Mouse (Mus musculus) adrenal gland, postnatal 10 days (tissue): Measurements from ENCODE around the gene Ccdc62. TPM values are rescaled to one million over a fixed set of nuclear protein-coding genes. Genes with fewer than 3 reads are reported as not detected.

Experiments used
- DNase-seq: peaks from one replicate; pipeline ENCODE4 v3.0.0; 2021; ENCODE audit warnings: mixed read lengths
- microRNA-seq: library from miRNA; unstranded; fragments of <30 nt; microRNA quantifications from one replicate; pipeline ENCODE4 v1.2.0, GENCODE M21; 2021
- total RNA-seq, 2 experiments: library from RNA; stranded (reverse); gene quantifications; 2 replicates each; pipeline ENCODE4 v1.2.3; 2021

The Ccdc62 gene
- total RNA-seq, 2 experiments from 2014 or later = 3.2 to 7.6 TPM

GRCm38 (mm10) chr5:124004356-124005150, 74.1 kb downstream of the Ccdc62 start:
- DNase-seq = peak; percentile 80

DNA sequence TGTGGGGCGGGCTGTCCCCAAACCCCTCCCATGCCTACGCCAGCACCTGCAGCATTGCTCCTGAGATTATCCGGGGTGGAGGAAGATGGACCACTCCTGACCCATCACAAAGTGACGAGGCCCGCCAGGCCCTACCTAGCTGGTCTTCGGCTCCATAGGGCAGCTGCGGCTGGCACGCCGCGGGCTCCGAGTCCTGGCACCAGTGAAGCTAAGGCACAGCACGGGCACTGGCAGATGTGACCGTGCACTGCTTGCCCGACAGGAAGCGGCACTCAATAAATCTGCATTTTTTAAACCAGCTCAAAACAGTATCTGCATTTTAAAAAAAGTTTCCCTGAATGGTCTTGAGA, 74.6 kb downstream of the Ccdc62 start:
- no peak for DNase-seq

- no peak for DNase-seq
These were observed 75.1 kb downstream of the Ccdc62 start for GRCm38 (mm10) chr5:124005591-124005990.

- DNase-seq = peak; percentile 45
These were observed 75.8 kb downstream of the Ccdc62 start for GRCm38 (mm10) chr5:124006082-124006873.

DNA sequence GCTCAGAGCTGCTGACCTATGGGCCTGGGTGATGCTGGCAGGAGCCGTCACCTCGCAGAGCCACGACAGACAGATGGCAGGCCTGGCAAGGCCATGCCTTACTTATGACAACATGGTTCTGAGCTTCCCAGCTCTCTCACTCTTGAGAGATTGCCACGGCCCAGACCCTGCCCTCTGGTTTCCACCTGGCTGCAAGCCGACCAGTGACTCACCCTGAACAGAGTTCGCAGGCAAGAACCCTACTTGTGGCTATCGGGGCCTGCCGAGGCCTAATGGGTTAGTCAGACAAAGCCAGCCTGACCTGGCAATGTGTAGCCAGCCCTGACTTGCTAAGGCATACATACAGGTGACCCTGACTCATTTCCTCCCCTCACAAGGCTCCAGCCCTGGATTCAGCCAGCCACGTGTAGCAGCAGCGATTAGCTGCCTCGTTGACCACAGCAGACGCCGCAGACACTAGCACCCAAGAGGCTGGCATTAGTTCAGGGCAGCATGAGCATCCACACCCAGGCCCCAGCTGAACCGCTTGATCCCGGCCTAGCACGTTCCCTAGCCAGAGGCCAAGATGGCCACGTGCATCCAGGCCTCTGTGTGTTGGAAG, 76.5 kb downstream of the Ccdc62 start:
- peak; percentile 91 for DNase-seq

DNA sequence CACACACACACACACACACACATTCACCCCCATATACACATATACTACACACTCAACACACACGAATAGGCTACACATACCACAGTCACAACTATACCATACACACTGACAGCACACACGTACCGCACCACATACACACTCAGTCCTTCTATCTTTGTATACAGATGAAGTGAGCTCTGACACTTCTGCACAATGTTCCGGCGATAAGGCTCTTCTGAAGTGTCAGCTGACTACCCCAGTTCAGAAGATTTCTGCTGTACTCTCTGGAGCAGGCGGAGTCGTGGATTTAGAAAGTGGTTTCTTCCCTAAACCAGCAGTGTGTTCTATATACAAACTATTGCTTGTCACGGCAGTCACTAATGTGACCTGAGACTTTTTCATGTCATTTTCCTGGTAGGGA, 79.6 kb downstream of the Ccdc62 start:
- DNase-seq = no peak

- DNase-seq = peak; percentile 80
These were observed 80.6 kb downstream of the Ccdc62 start for GRCm38 (mm10) chr5:124010910-124011655.

- DNase-seq = peak; percentile 30
These were observed 81.4 kb downstream of the Ccdc62 start for GRCm38 (mm10) chr5:124011927-124012326.

DNA sequence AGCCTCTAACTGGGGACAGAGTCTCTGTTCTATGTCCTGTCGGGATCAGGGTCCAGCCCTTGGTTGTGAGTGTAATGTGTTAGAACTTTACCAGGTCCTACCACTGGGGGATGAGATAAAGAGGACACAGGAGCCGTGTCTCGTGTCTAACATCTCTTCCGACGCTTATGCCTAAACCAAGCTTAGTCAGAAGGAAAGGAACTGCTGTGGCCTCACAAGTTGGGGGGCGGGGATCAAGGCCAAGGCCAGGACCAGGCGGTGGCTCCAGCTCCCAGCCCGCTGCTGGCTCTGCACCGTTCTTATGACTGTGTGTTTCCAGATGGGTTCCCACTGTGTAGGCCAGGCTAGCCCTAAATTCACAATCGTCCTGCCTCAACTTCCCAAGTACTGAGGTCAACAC, 82.4 kb downstream of the Ccdc62 start:
- peak; percentile 76 for DNase-seq

DNA sequence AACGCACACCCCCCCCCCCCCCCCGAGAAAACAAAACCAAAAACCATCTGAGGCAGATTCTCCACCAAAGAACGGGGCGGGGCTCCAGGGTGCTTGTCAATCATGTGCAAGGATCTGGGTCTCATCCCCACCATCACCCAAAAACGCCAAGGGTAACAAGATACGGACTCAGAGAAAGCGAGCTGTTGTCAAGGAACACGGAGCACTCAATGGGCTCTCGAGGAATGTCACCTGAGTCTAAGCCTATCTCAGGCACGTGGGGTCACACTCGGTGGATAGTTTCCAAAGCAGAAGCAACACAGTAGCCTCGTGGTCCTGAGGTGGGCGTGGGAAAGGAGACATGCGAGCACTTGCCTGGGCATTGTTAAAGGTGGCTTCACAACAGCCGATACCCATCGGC, 83.3 kb downstream of the Ccdc62 start:
- peak; percentile 9 for DNase-seq

- DNase-seq = peak; percentile 9
These were observed 83.7 kb downstream of the Ccdc62 start for GRCm38 (mm10) chr5:124014180-124014579.

- peak; percentile 68 for DNase-seq
These were observed 84.3 kb downstream of the Ccdc62 start for GRCm38 (mm10) chr5:124014791-124015251.

- DNase-seq = peak; percentile 13
These were observed 85.2 kb downstream of the Ccdc62 start for GRCm38 (mm10) chr5:124015727-124016126.

DNA sequence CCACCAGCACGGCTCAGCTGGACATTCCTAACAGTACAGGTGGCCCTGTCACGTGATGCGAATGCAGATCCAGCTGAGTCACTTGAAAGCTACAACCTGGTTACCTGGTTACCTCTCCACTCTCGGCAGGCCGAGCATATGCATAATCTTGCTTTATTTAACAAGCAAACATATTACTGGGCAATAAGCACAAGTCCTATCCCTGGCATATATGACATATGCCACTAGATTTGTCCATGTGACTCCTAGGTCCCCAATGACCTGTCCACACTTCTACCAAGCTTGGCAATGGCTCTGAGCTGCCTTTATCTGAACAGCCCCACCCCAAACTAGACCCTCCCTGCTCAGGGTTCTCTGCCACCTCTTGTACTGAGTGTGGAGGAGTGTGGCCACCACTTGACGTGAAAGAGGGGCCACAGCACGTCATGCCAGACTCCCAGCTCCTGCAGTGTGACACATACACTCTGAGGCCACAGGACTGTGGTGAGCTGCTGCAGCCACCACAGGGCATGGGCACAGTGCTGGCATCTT, 85.9 kb downstream of the Ccdc62 start:
- DNase-seq = peak; percentile 11

GRCm38 (mm10) chr5:124017941-124018340, 87.5 kb downstream of the Ccdc62 start:
- DNase-seq = peak; percentile 16

- DNase-seq = peak; percentile 13
These were observed 88.2 kb downstream of the Ccdc62 start for GRCm38 (mm10) chr5:124018651-124019050.

Small RNA genes lying within 50 kb of the gene (microRNA-seq; reads per million reads assigned to microRNA genes)
- gene Mir7032 = not detected

Other genes with a start within 250 kb of the Ccdc62 start
- gene Clip1, start 246.1 kb upstream of the Ccdc62 start, total RNA-seq = 10 to 100 TPM; 45.8 to 60.2 TPM
- gene Zcchc8, start 209.6 kb upstream of the Ccdc62 start, total RNA-seq = 10 to 100 TPM; 39.7 to 54.2 TPM
- 10 to 100 TPM; 63.7 to 76.4 TPM for gene Rsrc2, start 181.3 kb upstream of the Ccdc62 start, total RNA-seq
- 10 to 100 TPM in 1 of 2 experiments, 1 to 10 TPM in 1; 8.0 to 12.9 TPM for gene Kntc1, start 181.0 kb upstream of the Ccdc62 start, total RNA-seq
- gene Hcar2, start 65.2 kb upstream of the Ccdc62 start, total RNA-seq = 1 to 10 TPM; 1.4 to 2.3 TPM
- gene Hcar1, start 50.7 kb upstream of the Ccdc62 start, total RNA-seq = 10 to 100 TPM in 1 of 2 experiments, 1 to 10 TPM in 1; 8.1 to 17.5 TPM
- 10 to 100 TPM; 68.0 to 74.5 TPM for gene Denr, start 23.5 kb upstream of the Ccdc62 start, total RNA-seq
- not detected for gene Gm43518, start 3.3 kb upstream of the Ccdc62 start, total RNA-seq
- 10 to 100 TPM; 18.2 to 22.5 TPM for gene Hip1r, start 42.9 kb downstream of the Ccdc62 start, total RNA-seq
- gene Vps37b, start 101.6 kb downstream of the Ccdc62 start, total RNA-seq = 10 to 100 TPM; 41.1 to 58.1 TPM
- 10 to 100 TPM in 1 of 2 experiments, 1 to 10 TPM in 1; 9.9 to 13.4 TPM for gene Abcb9, start 165.1 kb downstream of the Ccdc62 start, total RNA-seq
- 10 to 100 TPM; 31.1 to 36.6 TPM for gene Ogfod2, start 181.6 kb downstream of the Ccdc62 start, total RNA-seq
- gene Arl6ip4, start 185.4 kb downstream of the Ccdc62 start, total RNA-seq = 10 to 100 TPM; 56.0 to 58.1 TPM